Mouse (Mus musculus) limb, embryonic 14.5 days (tissue): ENCODE results near the gene Igsf8. TPM values are rescaled to one million over a fixed set of nuclear protein-coding genes. Genes with fewer than 3 reads are reported as not detected.

Source experiments
- ATAC-seq: fragments of 200-750 bp; cut with Nextera tagmentation; 2 replicates; pipeline ENCODE4 v1.8.0; 2017; ENCODE audit warnings: low read depth, moderate number of reproducible peaks, moderate TSS enrichment; ENCODE audit not compliant: low FRiP score
- DNase-seq: peaks from one replicate; pipeline ENCODE4 v3.0.0-alpha.2; 2015; ENCODE audit warnings: low spot score
- H3K27ac ChIP-seq: fragments of 300-500 bp; sonication (generic); replicated peaks from 2 replicates; pipeline ENCODE4 v1.5.1; 2014; ENCODE audit warnings: low read depth, mild to moderate bottlenecking, low read length, moderate library complexity, mixed read lengths
- H3K27me3 ChIP-seq: fragments of 300-500 bp; sonication (generic); 2 replicates; pipeline ENCODE4 v1.6.1; 2014; ENCODE audit warnings: low read length, mixed read lengths; ENCODE audit not compliant: control insufficient read depth, insufficient read depth
- H3K36me3 ChIP-seq: fragments of 300-500 bp; sonication (generic); 2 replicates; pipeline ENCODE4 v1.6.1; 2014; ENCODE audit warnings: mild to moderate bottlenecking, low read length, moderate library complexity, mixed read lengths; ENCODE audit not compliant: control insufficient read depth, insufficient read depth
- H3K4me1 ChIP-seq: fragments of 300-500 bp; sonication (generic); 2 replicates; pipeline ENCODE4 v1.6.1; 2014; ENCODE audit warnings: antibody characterized with exemption, low read length, mixed read lengths; ENCODE audit not compliant: control insufficient read depth, insufficient read depth
- H3K4me2 ChIP-seq: fragments of 300-500 bp; sonication (generic); replicated peaks from 2 replicates; pipeline ENCODE4 v1.6.1; 2014; ENCODE audit warnings: low read depth, mild to moderate bottlenecking, low read length, moderate library complexity; ENCODE audit not compliant: severe bottlenecking
- H3K4me3 ChIP-seq: fragments of 300-500 bp; sonication (generic); replicated peaks from 2 replicates; pipeline ENCODE4 v1.5.1; 2014; ENCODE audit warnings: low read length
- H3K9ac ChIP-seq: fragments of 300-500 bp; sonication (generic); 2 replicates; pipeline ENCODE4 v1.6.1; 2014; ENCODE audit warnings: mild to moderate bottlenecking, low read depth, low read length, moderate library complexity; ENCODE audit not compliant: severe bottlenecking
- H3K9me3 ChIP-seq: fragments of 300-500 bp; sonication (generic); 2 replicates; pipeline ENCODE4 v1.6.1; 2016; ENCODE audit warnings: low read length; ENCODE audit not compliant: control insufficient read depth
- POLR2A ChIP-seq: fragments of 200-500 bp; IDR thresholded peaks from 2 replicates; pipeline ENCODE4 v1.8.0; 2012; ENCODE audit warnings: inconsistent platforms, mild to moderate bottlenecking, moderate library complexity, borderline replicate concordance; ENCODE audit not compliant: insufficient read depth, insufficient read length; ENCODE audit errors: extremely low read depth
- WGBS: fragments of 180-500 bp; shearing (Covaris S2); extraction: QIAGEN DNeasy Blood & Tissue Kit; methylation state at CpG from one replicate; pipeline ENCODE4 v1.1.7; 2014; 5-methylcytosine and 5-hydroxymethylcytosine counted together
- polyA plus RNA-seq, 2 experiments: library from polyadenylated mRNA; depleted of rRNA in 1 of 2; stranded (reverse) in 1 of 2; unstranded in 1 of 2; fragments of >200 nt; fragmentation: Nextera tagmentation in 1 of 2; extraction: Ambion mirVana in 1 of 2; gene quantifications; 2 replicates each; pipeline versions ENCODE4 v1.2.1 to v1.2.3; 2012 to 2014

Gene Igsf8
- polyA plus RNA-seq, 2 experiments: 50.1 to 71.4 TPM

- WGBS: 13% methylated on average over 6 of the region's 6 CpGs
- H3K9ac ChIP-seq: no peak overlapping the region
- H3K4me2 ChIP-seq: no peak overlapping the region
- no peak for TF ChIP-seq POLR2A
- ATAC-seq (no peak), DNase-seq (no peak)
- H3K27ac ChIP-seq: no peak overlapping the region
- no peaks in the 10 kb centered on the region for H3K27me3 ChIP-seq
- peaks cover 20% of the 10 kb centered on the region for H3K4me1 ChIP-seq
- no peak overlapping the region for H3K4me3 ChIP-seq
- H3K9me3 ChIP-seq: no peaks in the 10 kb centered on the region
- H3K36me3 ChIP-seq: no peaks in the 10 kb centered on the region
These were observed 41.4 kb downstream of the Igsf8 start for GRCm38 (mm10) chr1:172302851-172303250.

- no peak overlapping the region for H3K4me3 ChIP-seq
- H3K9me3 ChIP-seq: no peaks in the 10 kb centered on the region
- no peaks in the 10 kb centered on the region for H3K36me3 ChIP-seq
- no peak for DNase-seq
- H3K9ac ChIP-seq: no peak overlapping the region
- peaks cover 14% of the 10 kb centered on the region for H3K4me1 ChIP-seq
- no peak overlapping the region for H3K27ac ChIP-seq
- no peak for ATAC-seq
- TF ChIP-seq POLR2A: no peak
- H3K27me3 ChIP-seq: no peaks in the 10 kb centered on the region
- no peak overlapping the region for H3K4me2 ChIP-seq
- 76% methylated on average over 6 of the region's 6 CpGs for WGBS
These were observed 43.0 kb downstream of the Igsf8 start for GRCm38 (mm10) chr1:172304443-172304842.

GRCm38 (mm10) chr1:172305153-172305552, 43.7 kb downstream of the Igsf8 start:
- Histone ChIP-seq H3K27ac (no peak overlapping the region), H3K27me3 (no peaks in the 10 kb centered on the region), H3K4me3 (no peak overlapping the region), H3K9me3 (no peaks in the 10 kb centered on the region), H3K4me1 (peaks cover 17% of the 10 kb centered on the region), H3K36me3 (no peaks in the 10 kb centered on the region), H3K9ac (no peak overlapping the region), H3K4me2 (no peak overlapping the region)
- ATAC-seq: no peak
- 95% methylated on average over 2 of the region's 2 CpGs for WGBS
- no peak for DNase-seq
- TF ChIP-seq POLR2A: no peak

GRCm38 (mm10) chr1:172305635-172306034, 44.2 kb downstream of the Igsf8 start:
- peaks cover 19% of the 10 kb centered on the region for H3K4me1 ChIP-seq
- H3K4me3 ChIP-seq: no peak overlapping the region
- DNase-seq: no peak
- no peak for TF ChIP-seq POLR2A
- no peak overlapping the region for H3K27ac ChIP-seq
- no peaks in the 10 kb centered on the region for H3K36me3 ChIP-seq
- ATAC-seq: no peak
- H3K9me3 ChIP-seq: no peaks in the 10 kb centered on the region
- no peaks in the 10 kb centered on the region for H3K27me3 ChIP-seq
- H3K4me2 ChIP-seq: no peak overlapping the region
- 81% methylated on average over 3 of the region's 3 CpGs for WGBS
- no peak overlapping the region for H3K9ac ChIP-seq

- no peak for TF ChIP-seq POLR2A
- H3K36me3 ChIP-seq: no peaks in the 10 kb centered on the region
- H3K4me1 ChIP-seq: peaks cover 18% of the 10 kb centered on the region
- H3K27ac ChIP-seq: no peak overlapping the region
- H3K9me3 ChIP-seq: no peaks in the 10 kb centered on the region
- whole genome bisulfite sequencing: 65% methylated on average over 4 of the region's 4 CpGs
- DNase-seq (no peak), ATAC-seq (no peak)
- no peak overlapping the region for H3K4me2 ChIP-seq
- no peak overlapping the region for H3K9ac ChIP-seq
- no peak overlapping the region for H3K4me3 ChIP-seq
- no peaks in the 10 kb centered on the region for H3K27me3 ChIP-seq
These were observed 44.8 kb downstream of the Igsf8 start for GRCm38 (mm10) chr1:172306196-172306595.

GRCm38 (mm10) chr1:172306885-172307284, 45.4 kb downstream of the Igsf8 start:
- ATAC-seq (no peak), DNase-seq (no peak)
- whole genome bisulfite sequencing: 73% methylated on average over 6 of the region's 6 CpGs
- Histone ChIP-seq H3K27ac (peak overlapping the region; percentile 63; the same call in 1 of the 2 replicates), H3K27me3 (no peaks in the 10 kb centered on the region), H3K9ac (no peak overlapping the region), H3K36me3 (no peaks in the 10 kb centered on the region), H3K4me1 (peaks cover 15% of the 10 kb centered on the region), H3K4me3 (no peak overlapping the region), H3K4me2 (no peak overlapping the region), H3K9me3 (no peaks in the 10 kb centered on the region)
- no peak for TF ChIP-seq POLR2A
